Mouse (Mus musculus): ENCODE results near the gene Adamts17. TPM values are rescaled to one million over a fixed set of nuclear protein-coding genes. Genes with fewer than 3 reads are reported as not detected.
A peak's percentile ranks its signal among the peaks of the same experiment; 100 is the strongest.

Adamts17 gene
- polyA plus RNA-seq, 1 experiment from 2014 or later = 4.6 TPM

DNA sequence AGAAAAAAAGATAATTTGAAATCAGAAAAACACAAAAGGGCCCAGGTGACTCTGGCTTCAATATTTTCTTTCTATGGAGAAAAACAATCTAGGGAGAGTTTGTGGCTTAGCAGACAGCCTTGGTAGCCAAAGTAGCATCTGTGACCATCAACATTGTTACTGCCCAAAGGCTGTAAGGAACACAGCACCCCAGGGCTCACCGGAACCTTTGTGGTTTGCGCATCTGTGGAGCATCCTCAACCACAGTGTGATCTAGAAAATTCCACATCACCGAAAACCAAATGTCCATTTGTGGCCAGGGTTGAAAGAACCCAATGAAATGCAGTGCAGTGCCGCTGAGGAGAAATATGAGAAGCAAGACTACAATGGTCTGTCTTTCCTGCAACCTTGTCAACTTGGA lies 27.2 kb upstream of the Adamts17 start:
- no peaks in the 10 kb centered on the region for H3K36me3 ChIP-seq
- no peak overlapping the region for H3K9ac ChIP-seq
- H3K4me1 ChIP-seq = 0 out of 2 replicates have a peak, but pooled peaks cover 4% of the 10 kb centered on the region
- 0 out of 2 replicates have a peak overlapping the region, but pooled peaks have one; percentile 8 for H3K27ac ChIP-seq
- ATAC-seq (replicated peaks; ENCODE audit: low FRiP score) = no peak
- H3K4me3 ChIP-seq (replicated peaks) = no peak overlapping the region
- H3K27me3 ChIP-seq = no peaks in the 10 kb centered on the region
- no peaks in the 10 kb centered on the region for H3K9me3 ChIP-seq (replicated peaks)
- 76% methylated on average over 4 of the region's 4 CpGs for WGBS
- no peak overlapping the region for H3K4me2 ChIP-seq

DNA sequence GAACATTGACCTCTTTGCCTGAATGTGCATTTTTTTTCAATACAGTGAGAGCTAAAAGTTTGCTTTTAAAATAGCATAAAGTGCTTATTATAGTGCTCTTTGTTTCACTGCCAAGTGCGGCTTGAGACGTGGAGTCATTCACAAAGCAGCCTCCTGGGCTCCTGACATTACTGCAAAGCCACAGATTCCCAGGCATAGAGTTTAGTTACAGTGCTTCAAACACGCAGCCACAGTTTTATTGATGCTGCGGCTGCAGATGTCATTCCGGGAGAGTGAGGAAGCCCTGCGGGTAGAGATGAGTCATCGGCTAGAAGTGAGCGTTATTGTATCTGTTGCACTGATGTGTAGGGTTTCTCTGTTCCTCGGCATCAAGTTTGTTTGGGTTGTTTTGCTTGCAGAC lies 26.8 kb upstream of the Adamts17 start:
- Histone ChIP-seq H3K27me3 (no peaks in the 10 kb centered on the region), H3K4me3 (replicated peaks) (no peak overlapping the region), H3K36me3 (no peaks in the 10 kb centered on the region), H3K4me1 (0 out of 2 replicates have a peak, but pooled peaks cover 5% of the 10 kb centered on the region), H3K9ac (no peak overlapping the region), H3K4me2 (no peak overlapping the region), H3K27ac (0 out of 2 replicates have a peak overlapping the region, but pooled peaks have one; percentile 8), H3K9me3 (replicated peaks) (no peaks in the 10 kb centered on the region)
- WGBS = 29% methylated on average over 9 of the region's 9 CpGs
- ATAC-seq (replicated peaks; ENCODE audit: low FRiP score) = no peak

DNA sequence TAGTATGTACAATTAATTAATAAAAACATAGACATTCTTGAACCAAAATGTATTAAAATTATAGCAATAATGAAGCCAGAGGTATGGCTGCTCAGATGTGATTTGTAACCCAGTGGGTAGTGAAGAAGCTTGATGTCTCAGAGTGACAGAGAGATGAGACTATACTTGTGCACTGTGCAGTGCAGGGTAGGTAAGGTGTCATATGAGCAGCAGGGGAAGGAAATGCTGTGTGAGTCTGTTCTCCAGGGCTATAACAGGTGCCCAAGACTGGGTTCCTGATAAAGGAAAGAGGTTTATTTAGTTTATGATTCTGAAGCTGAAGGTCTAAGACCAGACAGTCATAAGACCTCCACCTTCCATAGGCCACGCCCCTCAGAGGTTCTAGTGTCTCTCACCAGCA lies 26.4 kb upstream of the Adamts17 start:
- WGBS = 59% methylated on average over 1 of the region's 1 CpGs
- Histone ChIP-seq H3K27ac (no peak overlapping the region), H3K4me1 (0 out of 2 replicates have a peak, but pooled peaks cover 6% of the 10 kb centered on the region), H3K9ac (no peak overlapping the region), H3K27me3 (no peaks in the 10 kb centered on the region), H3K4me3 (replicated peaks) (no peak overlapping the region), H3K9me3 (replicated peaks) (no peaks in the 10 kb centered on the region), H3K4me2 (no peak overlapping the region), H3K36me3 (no peaks in the 10 kb centered on the region)
- ATAC-seq (replicated peaks; ENCODE audit: low FRiP score) = no peak

DNA sequence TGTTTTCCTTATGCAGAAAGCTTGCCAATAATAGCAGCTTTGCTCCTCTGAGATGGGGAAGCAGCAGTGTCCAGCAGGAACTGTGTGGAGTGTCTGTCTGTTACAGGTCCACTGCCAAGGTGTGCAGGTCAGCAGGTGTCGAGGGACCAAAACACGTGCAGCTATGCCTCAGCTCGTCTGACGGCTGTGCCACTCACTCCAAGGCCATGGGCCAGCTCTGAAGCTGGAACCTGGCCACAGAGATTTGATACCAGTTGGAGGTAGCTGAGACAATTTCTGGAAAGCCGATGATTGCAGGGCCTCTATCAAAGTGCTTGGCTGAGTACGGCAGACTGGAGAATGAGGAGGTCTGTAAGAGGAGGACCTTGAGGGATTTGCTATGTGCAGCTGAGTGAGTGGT lies 24.0 kb upstream of the Adamts17 start:
- H3K9me3 ChIP-seq (replicated peaks) = no peaks in the 10 kb centered on the region
- no peaks in the 10 kb centered on the region for H3K36me3 ChIP-seq
- no peak overlapping the region for H3K4me3 ChIP-seq (replicated peaks)
- no peak overlapping the region for H3K9ac ChIP-seq
- H3K4me1 ChIP-seq = 0 out of 2 replicates have a peak, but pooled peaks cover 6% of the 10 kb centered on the region
- no peak for ATAC-seq (replicated peaks; ENCODE audit: low FRiP score)
- H3K27ac ChIP-seq = no peak overlapping the region
- H3K27me3 ChIP-seq = no peaks in the 10 kb centered on the region
- H3K4me2 ChIP-seq = no peak overlapping the region
- 71% methylated on average over 6 of the region's 6 CpGs for WGBS

DNA sequence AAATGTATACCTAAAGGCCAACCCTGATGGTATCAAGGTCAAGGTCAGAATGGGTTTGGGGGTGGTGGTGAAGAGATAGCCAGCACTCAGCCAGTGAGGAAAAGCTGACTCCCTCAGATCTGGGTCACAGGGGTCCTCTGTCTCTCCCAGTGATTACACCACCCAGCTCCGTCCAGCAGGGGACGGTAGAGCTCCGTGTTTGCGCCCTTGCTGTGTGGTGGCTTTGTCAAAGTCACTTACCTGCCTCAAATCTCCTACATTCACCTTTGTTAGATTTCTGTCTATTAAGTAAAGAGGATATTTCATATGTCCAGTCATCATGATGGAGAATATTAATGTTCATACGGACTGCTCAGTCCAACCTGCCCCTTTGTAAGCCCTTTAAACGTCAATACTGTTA lies 19.5 kb upstream of the Adamts17 start:
- ATAC-seq (replicated peaks; ENCODE audit: low FRiP score) = 0 out of 2 replicates have a peak, but pooled peaks have one; percentile 29
- no peak overlapping the region for H3K4me2 ChIP-seq

DNA sequence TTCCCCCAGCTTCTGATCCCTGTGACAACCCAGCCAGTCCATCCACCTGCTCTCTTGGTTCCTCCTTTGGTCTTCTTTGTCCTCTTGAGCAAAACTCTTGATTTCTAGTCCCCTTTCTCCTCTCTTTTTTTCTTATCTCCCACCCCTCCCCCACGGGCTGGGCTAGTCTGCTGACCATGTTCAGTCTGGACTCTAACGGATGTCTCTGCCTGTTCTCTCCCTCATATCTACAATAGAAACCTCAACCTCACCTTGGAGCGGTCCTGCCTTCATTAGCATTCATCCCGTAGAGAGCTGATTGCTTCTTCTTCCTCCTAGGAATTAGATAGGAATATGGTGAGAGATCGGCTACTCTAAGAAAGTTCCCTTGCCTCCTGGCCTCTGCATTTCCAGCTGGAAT lies 8.7 kb upstream of the Adamts17 start:
- peak overlapping the region; percentile 22; the same call in 1 of the 2 replicates for H3K4me2 ChIP-seq
- H3K4me1 ChIP-seq = peaks cover 12% of the 10 kb centered on the region
- ATAC-seq (replicated peaks; ENCODE audit: low FRiP score) = no peak
- H3K36me3 ChIP-seq = no peaks in the 10 kb centered on the region
- no peaks in the 10 kb centered on the region for H3K9me3 ChIP-seq (replicated peaks)
- 0 out of 2 replicates have a peak overlapping the region, but pooled peaks have one; percentile 19 for H3K27ac ChIP-seq
- no peaks in the 10 kb centered on the region; the same call in 1 of the 2 replicates for H3K27me3 ChIP-seq
- 59% methylated on average over 5 of the region's 5 CpGs for WGBS
- H3K4me3 ChIP-seq (replicated peaks) = no peak overlapping the region
- H3K9ac ChIP-seq = no peak overlapping the region

More for the DNA sequence above, 19.5 kb upstream of the Adamts17 start:
- no peaks in the 10 kb centered on the region for H3K9me3 ChIP-seq (replicated peaks)
- H3K9ac ChIP-seq = no peak overlapping the region
- no peak overlapping the region for H3K4me3 ChIP-seq (replicated peaks)
- no peak overlapping the region for H3K27ac ChIP-seq
- no peaks in the 10 kb centered on the region for H3K36me3 ChIP-seq
- H3K27me3 ChIP-seq = no peaks in the 10 kb centered on the region
- peaks cover 5% of the 10 kb centered on the region; the same call in 1 of the 2 replicates for H3K4me1 ChIP-seq
- WGBS = 31% methylated on average over 6 of the region's 6 CpGs

DNA sequence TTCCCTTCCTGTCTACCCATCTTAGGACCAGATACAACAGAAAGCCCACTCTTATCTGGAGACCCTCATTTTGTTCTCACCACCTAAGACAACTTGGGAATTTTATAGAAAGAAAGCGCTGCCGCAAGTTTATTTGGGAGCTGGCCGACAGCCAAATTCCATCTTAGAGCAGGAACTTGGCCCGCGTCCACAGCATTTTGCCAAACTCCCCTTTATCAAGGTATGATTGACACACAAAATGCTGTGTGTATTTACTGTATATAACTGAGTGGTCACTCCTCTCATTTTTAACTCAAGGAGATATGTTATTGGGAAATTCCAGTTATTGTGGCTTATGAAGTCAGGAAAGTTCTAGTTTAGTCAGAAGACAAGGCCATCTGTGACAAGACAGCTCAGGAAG lies 8.2 kb upstream of the Adamts17 start:
- H3K4me1 ChIP-seq = peaks cover 12% of the 10 kb centered on the region

DNA sequence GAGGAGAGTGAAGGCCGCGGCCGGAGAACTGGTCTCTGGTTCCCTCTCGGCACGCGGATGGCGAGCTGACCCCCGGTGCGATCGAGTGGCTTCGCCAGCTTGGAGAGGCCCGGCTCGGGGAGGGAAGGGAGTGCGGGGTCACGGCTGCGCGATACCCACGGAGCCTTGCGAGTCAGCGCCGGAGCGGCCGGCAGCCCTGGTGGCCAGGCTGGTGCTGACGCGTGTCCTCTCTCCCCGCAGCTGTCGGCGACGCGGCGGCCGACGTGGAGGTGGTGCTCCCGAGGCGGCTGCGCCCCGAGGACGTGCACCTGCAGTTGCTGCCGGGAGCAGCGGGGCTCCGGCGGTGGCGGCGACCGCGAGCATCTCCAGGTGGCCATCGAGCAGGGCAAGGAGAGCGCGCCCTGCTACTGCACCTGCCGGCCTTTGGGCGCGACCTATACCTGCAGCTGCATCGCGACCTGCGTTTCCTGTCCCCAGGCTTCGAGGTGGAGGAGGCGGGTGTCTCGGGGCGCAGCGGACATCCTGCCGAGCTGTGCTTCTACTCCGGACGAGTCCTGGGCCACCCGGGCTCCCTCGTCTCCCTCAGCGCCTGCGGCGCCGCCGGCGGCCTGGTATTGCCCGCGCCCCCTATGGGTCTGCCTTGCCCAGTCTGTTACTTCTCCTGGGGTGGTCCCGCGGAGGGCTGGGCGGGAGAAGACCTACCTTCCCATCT lies 629 bp downstream of the Adamts17 start:
- H3K4me3 ChIP-seq (replicated peaks) = peak overlapping the region; percentile 60
- H3K9me3 ChIP-seq (replicated peaks) = no peaks in the 10 kb centered on the region
- H3K4me2 ChIP-seq = peak overlapping the region; percentile 99
- peak overlapping the region; percentile 66 for H3K27ac ChIP-seq
- no peaks in the 10 kb centered on the region for H3K36me3 ChIP-seq
- ATAC-seq (replicated peaks; ENCODE audit: low FRiP score) = peak; percentile 10
- WGBS = under 1% methylated on average over 72 of the region's 76 CpGs
- peaks cover 16% of the 10 kb centered on the region for H3K4me1 ChIP-seq
- peaks cover 12% of the 10 kb centered on the region for H3K27me3 ChIP-seq
- H3K9ac ChIP-seq = peak overlapping the region; percentile 54

More for the DNA sequence above, 8.2 kb upstream of the Adamts17 start:
- no peak for ATAC-seq (replicated peaks; ENCODE audit: low FRiP score)
- Histone ChIP-seq H3K36me3 (no peaks in the 10 kb centered on the region), H3K9me3 (replicated peaks) (no peaks in the 10 kb centered on the region), H3K9ac (no peak overlapping the region), H3K4me3 (replicated peaks) (no peak overlapping the region), H3K27ac (0 out of 2 replicates have a peak overlapping the region, but pooled peaks have one; percentile 19), H3K4me2 (0 out of 2 replicates have a peak overlapping the region, but pooled peaks have one; percentile 22), H3K27me3 (no peaks in the 10 kb centered on the region; the same call in 1 of the 2 replicates)
- WGBS = 49% methylated on average over 5 of the region's 5 CpGs

DNA sequence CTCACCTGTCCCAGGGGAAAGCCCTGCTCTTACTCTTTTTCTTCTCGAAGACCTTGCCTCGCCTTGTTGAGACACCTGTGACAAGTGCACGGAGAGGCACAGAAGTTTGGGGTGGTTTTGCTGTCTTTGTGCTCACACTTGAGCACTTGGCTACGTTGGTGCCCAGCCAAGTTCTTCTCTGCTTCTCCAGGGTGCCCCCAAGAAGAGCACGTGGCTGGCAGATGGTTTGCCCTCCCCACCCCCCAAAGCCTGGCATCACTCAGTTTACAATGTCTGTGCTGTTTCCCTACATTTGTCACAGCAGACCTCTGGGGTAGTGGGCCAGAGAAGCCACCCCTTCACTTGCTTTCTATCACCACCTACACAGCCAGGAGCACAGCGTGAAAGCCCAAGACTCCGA lies 1.6 kb downstream of the Adamts17 start:
- peak overlapping the region; percentile 60 for H3K4me3 ChIP-seq (replicated peaks)
- no peak overlapping the region for H3K27ac ChIP-seq
- H3K36me3 ChIP-seq = no peaks in the 10 kb centered on the region
- H3K4me1 ChIP-seq = peaks cover 24% of the 10 kb centered on the region
- peak overlapping the region; percentile 99 for H3K4me2 ChIP-seq
- H3K27me3 ChIP-seq = peaks cover 12% of the 10 kb centered on the region
- ATAC-seq (replicated peaks; ENCODE audit: low FRiP score) = no peak
- 78% methylated on average over 7 of the region's 7 CpGs for WGBS
- no peak overlapping the region for H3K9ac ChIP-seq
- H3K9me3 ChIP-seq (replicated peaks) = no peaks in the 10 kb centered on the region

DNA sequence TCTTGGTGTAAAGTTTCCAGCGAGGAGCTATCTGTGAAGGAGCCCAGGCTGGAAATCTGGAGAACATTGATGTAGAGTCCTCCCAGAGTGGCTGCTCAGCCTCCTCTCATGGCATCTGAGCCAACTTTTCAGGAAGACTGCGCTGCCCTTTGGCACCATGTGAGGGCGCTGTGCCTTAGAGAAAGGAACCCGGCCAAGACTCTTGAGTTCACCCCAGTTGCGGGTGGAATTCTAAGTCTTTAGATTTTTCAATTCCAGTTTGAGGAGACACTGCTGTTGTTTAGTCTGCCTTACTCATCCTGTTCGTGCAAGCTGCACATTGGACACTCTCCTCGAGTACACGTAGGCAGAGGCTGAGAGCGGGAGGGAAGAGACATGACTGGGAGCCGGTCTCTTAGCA lies 2.5 kb downstream of the Adamts17 start:
- H3K27ac ChIP-seq = no peak overlapping the region
- peaks cover 28% of the 10 kb centered on the region for H3K4me1 ChIP-seq
- H3K4me3 ChIP-seq (replicated peaks) = no peak overlapping the region
- peaks cover 12% of the 10 kb centered on the region for H3K27me3 ChIP-seq
- no peaks in the 10 kb centered on the region for H3K9me3 ChIP-seq (replicated peaks)
- 49% methylated on average over 10 of the region's 10 CpGs for WGBS
- no peaks in the 10 kb centered on the region for H3K36me3 ChIP-seq
- ATAC-seq (replicated peaks; ENCODE audit: low FRiP score) = no peak
- H3K4me2 ChIP-seq = no peak overlapping the region
- no peak overlapping the region for H3K9ac ChIP-seq

DNA sequence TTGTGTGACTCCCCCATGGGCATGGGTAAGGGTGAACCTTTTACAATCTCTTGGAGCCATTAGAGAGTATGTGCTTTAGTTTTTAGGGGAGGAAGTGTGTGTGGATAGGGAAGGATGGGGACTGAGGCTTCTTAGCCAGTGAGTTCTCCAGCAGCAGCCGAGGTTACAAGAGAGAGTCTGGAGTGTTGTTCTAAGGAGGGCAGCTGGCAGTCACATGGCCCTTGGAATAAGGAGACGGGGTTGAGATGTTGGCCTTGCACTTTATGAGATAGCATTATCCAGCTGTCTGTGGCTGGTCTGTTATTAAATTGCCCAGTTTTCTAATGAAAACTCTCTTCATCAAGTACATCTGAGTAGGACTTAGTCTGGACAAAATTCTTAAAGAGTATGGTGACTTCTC lies 4.3 kb downstream of the Adamts17 start:
- Histone ChIP-seq H3K27ac (no peak overlapping the region), H3K4me1 (peaks cover 31% of the 10 kb centered on the region), H3K4me3 (replicated peaks) (no peak overlapping the region), H3K9ac (no peak overlapping the region), H3K27me3 (peaks cover 12% of the 10 kb centered on the region), H3K9me3 (replicated peaks) (no peaks in the 10 kb centered on the region), H3K36me3 (no peaks in the 10 kb centered on the region), H3K4me2 (no peak overlapping the region)
- WGBS = 56% methylated on average over 2 of the region's 2 CpGs
- ATAC-seq (replicated peaks; ENCODE audit: low FRiP score) = no peak

DNA sequence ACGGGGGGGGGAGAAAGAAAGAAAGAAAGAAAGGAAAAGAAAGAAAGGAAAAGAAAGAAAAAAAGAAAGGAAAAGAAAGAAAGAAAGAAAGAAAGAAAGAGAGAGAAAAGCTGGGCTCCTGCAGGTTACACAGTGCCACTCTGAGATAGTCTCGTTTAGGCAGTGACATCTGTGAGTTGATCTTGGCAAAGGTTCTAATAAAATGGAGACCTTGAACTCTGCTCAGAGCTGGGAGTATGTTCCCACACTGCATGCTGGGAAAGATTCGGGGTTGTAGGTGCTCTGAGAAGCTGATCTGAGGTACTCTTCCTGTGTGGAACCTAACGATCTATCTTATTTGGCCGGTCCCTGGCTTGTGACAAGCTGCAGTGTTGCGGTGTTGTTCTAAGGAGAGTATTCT lies 7.0 kb downstream of the Adamts17 start:
- Histone ChIP-seq H3K9me3 (replicated peaks) (no peaks in the 10 kb centered on the region), H3K4me2 (no peak overlapping the region), H3K4me3 (replicated peaks) (no peak overlapping the region), H3K36me3 (no peaks in the 10 kb centered on the region), H3K27ac (no peak overlapping the region), H3K9ac (no peak overlapping the region), H3K4me1 (peaks cover 16% of the 10 kb centered on the region), H3K27me3 (peaks cover under 1% of the 10 kb centered on the region)
- 65% methylated on average over 6 of the region's 6 CpGs for WGBS
- ATAC-seq (replicated peaks; ENCODE audit: low FRiP score) = no peak

Data from kidney, embryonic 15.5 days (tissue).